Mouse (Mus musculus) hindbrain, embryonic 12.5 days (tissue): ENCODE data around the gene Ccnd1. TPM values are rescaled to one million over a fixed set of nuclear protein-coding genes. Genes with fewer than 3 reads are reported as not detected.
"Not testable (repeated sequence)": the region's sequence is repeated elsewhere in the genome, so short reads cannot be mapped to it uniquely, and the experiment has no call there.

Source experiments
- ATAC-seq: fragments of 200-750 bp; cut with Nextera tagmentation; 2 replicates; pipeline ENCODE4 v1.8.0; 2017; ENCODE audit warnings: moderate TSS enrichment; ENCODE audit not compliant: low FRiP score
- H3K27ac ChIP-seq: fragments of 300-500 bp; sonication (generic); 2 replicates; pipeline ENCODE4 v1.5.1; 2016; ENCODE audit warnings: mild to moderate bottlenecking
- H3K27me3 ChIP-seq: fragments of 300-500 bp; sonication (generic); 2 replicates; pipeline ENCODE4 v1.6.1; 2016; ENCODE audit warnings: mild to moderate bottlenecking
- H3K36me3 ChIP-seq: fragments of 300-500 bp; sonication (generic); 2 replicates; pipeline ENCODE4 v1.6.1; 2016; ENCODE audit warnings: mild to moderate bottlenecking
- H3K4me1 ChIP-seq: fragments of 300-500 bp; sonication (generic); 2 replicates; pipeline ENCODE4 v1.6.1; 2016
- H3K4me2 ChIP-seq: fragments of 300-500 bp; sonication (generic); replicated peaks from 2 replicates; pipeline ENCODE4 v1.6.1; 2016; ENCODE audit warnings: mild to moderate bottlenecking
- H3K4me3 ChIP-seq: fragments of 300-500 bp; sonication (generic); 2 replicates; pipeline ENCODE4 v1.5.1; 2016; ENCODE audit warnings: mild to moderate bottlenecking
- H3K9ac ChIP-seq: fragments of 300-500 bp; sonication (generic); 2 replicates; pipeline ENCODE4 v1.6.1; 2016; ENCODE audit warnings: mild to moderate bottlenecking, moderate library complexity
- H3K9me3 ChIP-seq: fragments of 300-500 bp; sonication (generic); replicated peaks from 2 replicates; pipeline ENCODE4 v1.6.1; 2016; ENCODE audit warnings: mild to moderate bottlenecking
- WGBS: fragments of 180-500 bp; shearing (Covaris S2); methylation state at CpG from one replicate; pipeline ENCODE4 v1.1.7; 2016; 5-methylcytosine and 5-hydroxymethylcytosine counted together
- polyA plus RNA-seq: library from polyadenylated mRNA; unstranded; fragments of >200 nt; fragmentation: Nextera tagmentation; extraction: Ambion mirVana; gene quantifications from 2 replicates; pipeline ENCODE4 v1.2.1, GENCODE M21; 2016

The Ccnd1 gene
- polyA plus RNA-seq, 1 experiment from 2014 or later, result 128 TPM

GRCm38 (mm10) chr7:144918823-144919222 lies 20.9 kb downstream of the Ccnd1 start:
- Histone ChIP-seq H3K27me3 (peaks cover 9% of the 10 kb centered on the region), H3K9ac (no peak overlapping the region), H3K4me2 (no peak overlapping the region), H3K27ac (no peak overlapping the region), H3K4me1 (peaks cover 14% of the 10 kb centered on the region), H3K36me3 (peaks cover 44% of the 10 kb centered on the region), H3K9me3 (no peaks in the 10 kb centered on the region), H3K4me3 (no peak overlapping the region)
- no peak for ATAC-seq
- 82% methylated on average over 1 of the region's 1 CpGs for WGBS

- ATAC-seq, result peak; percentile 94
- under 1% methylated on average over 55 of the region's 55 CpGs for WGBS
These were observed 24.6 kb downstream of the Ccnd1 start, which contains the start of gene LTO1 for GRCm38 (mm10) chr7:144914948-144915750. TSS of gene LTO1 (plus strand) at chr7:144915100.

GRCm38 (mm10) chr7:144914296-144914947 lies 25.3 kb downstream of the Ccnd1 start:
- no peak overlapping the region; the same call in 1 of the 2 replicates for H3K9ac ChIP-seq
- H3K9me3 ChIP-seq, result no peaks in the 10 kb centered on the region
- peak; percentile 92 for ATAC-seq
- peak overlapping the region; percentile 87 for H3K4me2 ChIP-seq
- 8% methylated on average over 17 of the region's 17 CpGs for WGBS
- peaks cover 9% of the 10 kb centered on the region for H3K27me3 ChIP-seq
- H3K36me3 ChIP-seq, result peaks cover 21% of the 10 kb centered on the region
- H3K4me1 ChIP-seq, result peaks cover 14% of the 10 kb centered on the region
- H3K27ac ChIP-seq, result peak overlapping the region; percentile 89
- H3K4me3 ChIP-seq, result peak overlapping the region; percentile 82

More at GRCm38 (mm10) chr7:144914948-144915750, 24.6 kb downstream of the Ccnd1 start, which contains the start of gene LTO1:
- no peaks in the 10 kb centered on the region for H3K9me3 ChIP-seq
- H3K9ac ChIP-seq, result peak within 1 kb of the TSS; percentile 82
- peaks cover 9% of the 10 kb centered on the region for H3K27me3 ChIP-seq
- peak within 1 kb of the TSS; percentile 89 for H3K27ac ChIP-seq
- peak within 1 kb of the TSS; percentile 87 for H3K4me2 ChIP-seq
- peak within 1 kb of the TSS; percentile 82 for H3K4me3 ChIP-seq
- H3K36me3 ChIP-seq, result peaks cover 28% of the 10 kb centered on the region
- H3K4me1 ChIP-seq, result peaks cover 14% of the 10 kb centered on the region

- ATAC-seq, result no peak
- H3K36me3 ChIP-seq, result 0 out of 2 replicates have a peak, but pooled peaks cover 8% of the 10 kb centered on the region
- WGBS, result 59% methylated on average over 4 of the region's 4 CpGs
- H3K9ac ChIP-seq, result no peak overlapping the region
- no peak overlapping the region for H3K27ac ChIP-seq
- no peak overlapping the region for H3K4me2 ChIP-seq
- peaks cover 3% of the 10 kb centered on the region; the same call in 1 of the 2 replicates for H3K27me3 ChIP-seq
- H3K9me3 ChIP-seq, result no peaks in the 10 kb centered on the region
- H3K4me1 ChIP-seq, result peaks cover 17% of the 10 kb centered on the region
- H3K4me3 ChIP-seq, result no peak overlapping the region
These were observed 26.8 kb downstream of the Ccnd1 start for GRCm38 (mm10) chr7:144912897-144913296.

GRCm38 (mm10) chr7:144911121-144911520 lies 28.6 kb downstream of the Ccnd1 start:
- Histone ChIP-seq H3K27me3 (no peaks in the 10 kb centered on the region; the same call in 1 of the 2 replicates), H3K27ac (no peak overlapping the region), H3K4me2 (no peak overlapping the region), H3K4me3 (no peak overlapping the region), H3K9me3 (no peaks in the 10 kb centered on the region), H3K36me3 (no peaks in the 10 kb centered on the region), H3K4me1 (peaks cover 14% of the 10 kb centered on the region), H3K9ac (no peak overlapping the region)
- 81% methylated on average over 1 of the region's 1 CpGs for WGBS
- no peak for ATAC-seq

GRCm38 (mm10) chr7:144908705-144909104 lies 31.0 kb downstream of the Ccnd1 start:
- Histone ChIP-seq H3K4me2 (no peak overlapping the region), H3K27ac (no peak overlapping the region), H3K27me3 (no peaks in the 10 kb centered on the region; the same call in 1 of the 2 replicates), H3K4me3 (no peak overlapping the region), H3K9me3 (no peaks in the 10 kb centered on the region), H3K9ac (no peak overlapping the region), H3K4me1 (peaks cover 6% of the 10 kb centered on the region; the same call in 1 of the 2 replicates), H3K36me3 (no peaks in the 10 kb centered on the region; the same call in 1 of the 2 replicates)
- no peak for ATAC-seq
- 40% methylated on average over 7 of the region's 7 CpGs for WGBS

GRCm38 (mm10) chr7:144907793-144908192 lies 31.9 kb downstream of the Ccnd1 start:
- Histone ChIP-seq H3K4me2 (no peak overlapping the region), H3K4me3 (no peak overlapping the region), H3K27ac (no peak overlapping the region), H3K36me3 (no peaks in the 10 kb centered on the region; the same call in 1 of the 2 replicates), H3K9me3 (no peaks in the 10 kb centered on the region), H3K27me3 (no peaks in the 10 kb centered on the region; the same call in 1 of the 2 replicates), H3K4me1 (peaks cover 6% of the 10 kb centered on the region; the same call in 1 of the 2 replicates), H3K9ac (no peak overlapping the region)
- ATAC-seq, result no peak
- 18% methylated on average over 8 of the region's 8 CpGs for WGBS

GRCm38 (mm10) chr7:144906708-144907397 lies 32.9 kb downstream of the Ccnd1 start:
- peak overlapping the region; percentile 46 for H3K4me2 ChIP-seq
- WGBS, result 11% methylated on average over 28 of the region's 28 CpGs
- no peaks in the 10 kb centered on the region; the same call in 1 of the 2 replicates for H3K27me3 ChIP-seq
- H3K9me3 ChIP-seq, result no peaks in the 10 kb centered on the region
- ATAC-seq, result no peak
- H3K27ac ChIP-seq, result no peak overlapping the region
- H3K4me1 ChIP-seq, result peaks cover 6% of the 10 kb centered on the region; the same call in 1 of the 2 replicates
- no peaks in the 10 kb centered on the region; the same call in 1 of the 2 replicates for H3K36me3 ChIP-seq
- peak overlapping the region; percentile 44; the same call in 1 of the 2 replicates for H3K9ac ChIP-seq
- 0 out of 2 replicates have a peak overlapping the region, but pooled peaks have one; percentile 8 for H3K4me3 ChIP-seq

- not testable (repeated sequence) for H3K4me1 ChIP-seq, H3K9me3 ChIP-seq, H3K27ac ChIP-seq, H3K9ac ChIP-seq, H3K4me3 ChIP-seq, ATAC-seq, H3K36me3 ChIP-seq, H3K4me2 ChIP-seq, H3K27me3 ChIP-seq
- 96% methylated on average over 3 of the region's 3 CpGs for WGBS
These were observed 34.2 kb downstream of the Ccnd1 start for GRCm38 (mm10) chr7:144905514-144905913.

- peaks cover 32% of the 10 kb centered on the region for H3K4me1 ChIP-seq
- WGBS, result 27% methylated on average over 6 of the region's 6 CpGs
These were observed 41.2 kb downstream of the Ccnd1 start for GRCm38 (mm10) chr7:144898506-144898905.

GRCm38 (mm10) chr7:144896294-144897218 lies 43.2 kb downstream of the Ccnd1 start, which contains the start of gene Fgf15:
TSS of gene Fgf15 (plus strand) at chr7:144896531.
- peak within 1 kb of the TSS; percentile 59 for H3K9ac ChIP-seq
- H3K27me3 ChIP-seq, result peaks cover 59% of the 10 kb centered on the region
- WGBS, result under 1% methylated on average over 65 of the region's 65 CpGs
- peaks cover 32% of the 10 kb centered on the region for H3K4me1 ChIP-seq
- H3K4me2 ChIP-seq, result peak within 1 kb of the TSS; percentile 85
- H3K9me3 ChIP-seq, result no peaks in the 10 kb centered on the region
- ATAC-seq, result peak; percentile 20
- no peaks in the 10 kb centered on the region for H3K36me3 ChIP-seq
- H3K4me3 ChIP-seq, result peak within 1 kb of the TSS; percentile 47
- peak within 1 kb of the TSS; percentile 71 for H3K27ac ChIP-seq

More at GRCm38 (mm10) chr7:144898506-144898905, 41.2 kb downstream of the Ccnd1 start:
- ATAC-seq, result no peak
- H3K9ac ChIP-seq, result peak overlapping the region; percentile 32; the same call in 1 of the 2 replicates
- H3K4me2 ChIP-seq, result peak overlapping the region; percentile 85
- H3K27ac ChIP-seq, result no peak overlapping the region
- no peaks in the 10 kb centered on the region for H3K9me3 ChIP-seq
- H3K36me3 ChIP-seq, result no peaks in the 10 kb centered on the region
- H3K27me3 ChIP-seq, result peaks cover 59% of the 10 kb centered on the region
- H3K4me3 ChIP-seq, result peak overlapping the region; percentile 47
